Mouse (Mus musculus) E14TG2a.4 (cell line): ENCODE data around the gene Eml6.

Experiments used
- CTCF ChIP-seq: conservative IDR thresholded peaks from 2 replicates; pipeline ENCODE4 v1.5.1; 2014; ENCODE audit warnings: low read length
- POU5F1 ChIP-seq: IDR thresholded peaks from 2 replicates; pipeline ENCODE4 v1.6.1; 2014; ENCODE audit warnings: low read length, borderline replicate concordance

DNA sequence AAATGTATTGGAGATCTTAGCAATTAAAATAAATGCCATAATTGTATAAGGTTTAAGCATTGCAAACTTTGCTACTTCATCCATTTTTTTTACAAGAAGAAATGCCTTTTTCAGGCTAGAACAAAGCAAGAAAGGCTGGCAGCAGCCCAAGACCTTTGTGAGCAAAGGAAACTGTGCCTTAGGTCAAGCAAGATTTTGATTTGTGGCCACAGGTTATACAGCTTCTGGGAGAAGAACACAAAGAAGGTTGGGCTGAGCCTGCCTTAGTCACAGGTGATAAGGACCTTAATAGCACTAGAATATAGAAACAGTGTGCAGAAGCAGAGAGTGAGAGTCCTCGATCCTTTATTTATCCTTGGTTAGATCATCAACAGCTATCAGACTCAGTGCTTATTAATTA, 253.6 kb downstream of the Eml6 start:
- no peak for TF ChIP-seq CTCF
- no peak for TF ChIP-seq POU5F1
